Mouse (Mus musculus): ENCODE data around the gene Shb.

GRCm38 (mm10) chr4:45455001-45455400 is 77.3 kb downstream of the Shb start:
- TF ChIP-seq POLR2A (IDR thresholded peaks at IDR 0.05; ENCODE audit: borderline replicate concordance, extremely low read depth, low read depth, low read length) (no peak), CTCF (IDR thresholded peaks at IDR 0.05; ENCODE audit: insufficient read depth, low read length) (no peak)

All from lung, adult 2 months (tissue).